Mouse (Mus musculus): ENCODE data around the gene Stpg3. TPM values are rescaled to one million over a fixed set of nuclear protein-coding genes. Genes with fewer than 3 reads are reported as not detected.

The Stpg3 gene
- polyA plus RNA-seq, 1 experiment from 2014 or later: not detected

DNA sequence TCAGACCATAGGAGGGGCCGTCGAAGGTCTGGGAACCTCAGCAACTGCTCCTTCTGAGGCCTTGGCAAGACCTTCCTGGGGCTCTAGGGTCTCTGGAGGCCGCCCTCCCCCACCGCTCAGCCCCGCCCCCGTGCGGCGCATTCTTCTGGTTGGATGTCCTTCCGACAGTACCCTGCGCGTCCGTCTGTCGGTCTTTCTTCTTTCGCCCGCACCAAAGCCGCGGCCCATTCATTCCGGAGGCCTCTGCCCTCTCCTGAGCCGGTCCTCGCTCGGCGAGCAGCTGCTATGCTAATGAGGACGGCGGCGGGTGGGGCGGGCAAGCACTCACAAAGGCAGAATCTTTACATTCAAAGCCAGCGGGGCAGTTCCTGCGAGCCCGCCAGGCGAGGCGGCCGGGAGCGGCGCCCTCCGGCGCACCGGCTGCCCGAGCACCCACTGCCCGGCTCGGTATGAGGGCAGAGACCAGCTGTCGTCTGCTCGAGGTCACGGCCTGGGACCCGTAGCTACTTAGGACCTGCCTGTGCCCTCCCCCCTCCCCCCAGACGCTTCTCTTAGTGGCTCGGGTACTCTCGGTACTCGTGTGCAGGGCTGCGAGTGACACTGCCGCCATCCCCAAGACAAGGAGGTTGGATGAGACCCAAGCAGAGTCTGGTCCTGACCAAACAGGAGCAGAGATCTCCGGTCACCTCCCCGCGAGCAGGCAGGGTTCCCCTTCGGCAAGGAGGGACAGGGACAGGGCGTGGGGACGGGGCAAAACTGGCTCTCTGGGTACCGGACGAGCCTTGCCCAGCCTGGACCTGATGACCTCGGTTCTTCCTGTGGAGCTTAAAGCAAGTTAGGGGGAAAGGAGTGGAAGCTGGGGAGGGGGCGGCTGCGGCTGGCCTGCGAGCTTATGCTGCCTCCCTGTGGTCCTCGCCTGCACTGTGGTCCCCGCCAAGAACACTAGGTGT lies 28.5 kb downstream of the Stpg3 start:
- WGBS: under 1% methylated on average over 64 of the region's 64 CpGs
- Histone ChIP-seq H3K4me1 (peaks cover 22% of the 10 kb centered on the region), H3K27me3 (replicated peaks) (peaks cover 28% of the 10 kb centered on the region)

DNA sequence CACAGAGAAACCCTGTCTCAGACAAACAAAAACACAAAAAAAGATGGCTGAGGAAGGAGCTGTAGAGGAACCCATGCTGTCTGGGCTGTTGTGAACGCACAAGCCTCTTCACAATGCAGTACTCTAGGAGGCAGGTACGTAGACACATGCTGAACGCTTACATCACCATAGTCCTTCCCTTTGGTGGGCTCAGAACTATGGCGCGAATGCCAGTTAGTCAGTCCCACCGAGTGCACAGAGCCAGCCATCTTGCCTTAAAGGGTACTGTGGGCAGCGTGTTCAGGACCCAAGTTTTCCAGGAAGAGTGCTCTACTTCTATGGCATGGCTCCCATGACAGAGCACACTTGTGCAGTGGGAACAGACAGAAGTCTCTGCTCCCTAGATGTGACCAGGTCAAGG lies 29.9 kb downstream of the Stpg3 start:
- no peak overlapping the region for H3K4me3 ChIP-seq (replicated peaks)
- WGBS: 90% methylated on average over 7 of the region's 7 CpGs
- no peak overlapping the region for H3K4me2 ChIP-seq
- ATAC-seq (ENCODE audit: insufficient read depth, low FRiP score, low read depth): no peak
- peaks cover 31% of the 10 kb centered on the region for H3K4me1 ChIP-seq
- no peaks in the 10 kb centered on the region for H3K36me3 ChIP-seq
- H3K9ac ChIP-seq: no peak overlapping the region
- no peaks in the 10 kb centered on the region for H3K9me3 ChIP-seq
- peaks cover 38% of the 10 kb centered on the region for H3K27me3 ChIP-seq (replicated peaks)
- no peak overlapping the region for H3K27ac ChIP-seq

More for the DNA sequence above, 28.5 kb downstream of the Stpg3 start:
- Histone ChIP-seq H3K4me2 (peak overlapping the region; percentile 98), H3K4me3 (replicated peaks) (peak overlapping the region; percentile 53), H3K36me3 (no peaks in the 10 kb centered on the region), H3K9ac (peak overlapping the region; percentile 38; the same call in 1 of the 2 replicates), H3K9me3 (no peaks in the 10 kb centered on the region), H3K27ac (peak overlapping the region; percentile 78)
- ATAC-seq (ENCODE audit: insufficient read depth, low FRiP score, low read depth): peak; percentile 59

- no peak overlapping the region for H3K27ac ChIP-seq
- H3K36me3 ChIP-seq: no peaks in the 10 kb centered on the region
- peaks cover 42% of the 10 kb centered on the region for H3K27me3 ChIP-seq (replicated peaks)
- H3K9me3 ChIP-seq: no peaks in the 10 kb centered on the region
- H3K9ac ChIP-seq: no peak overlapping the region
- no peak overlapping the region for H3K4me3 ChIP-seq (replicated peaks)
- 76% methylated on average over 2 of the region's 2 CpGs for WGBS
- peaks cover 31% of the 10 kb centered on the region for H3K4me1 ChIP-seq
- peak overlapping the region; percentile 94; the same call in 1 of the 2 replicates for H3K4me2 ChIP-seq
- ATAC-seq (ENCODE audit: insufficient read depth, low FRiP score, low read depth): no peak
These were observed 31.1 kb downstream of the Stpg3 start for GRCm38 (mm10) chr2:25183336-25183735.

DNA sequence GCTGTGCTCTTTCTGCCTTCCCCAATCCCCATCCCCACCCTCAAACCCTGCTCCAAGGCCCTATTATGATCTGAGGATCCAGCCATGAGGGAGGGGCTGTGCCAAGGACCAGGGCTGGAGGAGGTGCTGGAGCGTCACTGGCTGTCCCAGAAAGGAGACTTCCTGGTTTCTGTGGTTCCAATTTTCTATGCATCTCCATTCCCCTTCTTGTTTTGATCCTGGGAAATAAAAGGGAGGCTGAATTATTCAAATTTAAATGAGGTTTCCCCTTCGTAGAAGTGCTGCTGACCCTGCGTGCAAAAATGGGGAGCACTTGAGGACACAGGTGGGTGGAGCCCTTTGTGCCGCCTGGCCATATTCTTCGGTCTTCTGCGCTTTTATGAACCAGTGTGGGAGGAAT lies 31.8 kb downstream of the Stpg3 start:
- Histone ChIP-seq H3K4me3 (replicated peaks) (peak overlapping the region; percentile 61), H3K9ac (no peak overlapping the region), H3K9me3 (no peaks in the 10 kb centered on the region), H3K4me2 (peak overlapping the region; percentile 94), H3K4me1 (peaks cover 38% of the 10 kb centered on the region), H3K27me3 (replicated peaks) (peaks cover 47% of the 10 kb centered on the region), H3K27ac (no peak overlapping the region), H3K36me3 (no peaks in the 10 kb centered on the region)
- no peak for ATAC-seq (ENCODE audit: insufficient read depth, low FRiP score, low read depth)
- 21% methylated on average over 6 of the region's 6 CpGs for WGBS

DNA sequence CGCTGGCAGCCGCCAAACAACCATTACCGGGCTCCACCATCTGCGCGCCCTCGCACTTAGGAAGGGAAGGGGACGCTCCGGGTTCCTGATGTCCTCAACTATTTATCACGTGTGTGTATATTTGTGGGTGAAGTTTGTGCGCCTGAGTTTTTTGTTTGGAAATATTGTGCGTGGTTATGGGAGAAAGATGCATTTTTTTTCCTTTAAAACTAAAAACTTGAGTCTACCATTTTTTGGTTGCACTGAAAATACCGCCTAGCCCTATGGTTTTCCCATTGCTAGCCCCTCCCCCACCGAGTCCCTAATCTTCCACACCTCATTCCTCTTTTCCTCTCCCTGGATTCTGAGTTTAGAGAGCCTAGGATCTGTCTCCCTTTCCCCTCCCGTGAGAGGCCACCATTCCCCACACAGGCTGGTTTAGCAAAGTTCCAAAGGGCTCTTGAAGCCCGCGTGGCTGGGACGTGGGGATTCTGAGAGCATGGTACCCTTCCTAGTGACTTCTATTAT lies 32.5 kb downstream of the Stpg3 start:
- Histone ChIP-seq H3K27ac (peak overlapping the region; percentile 94), H3K4me3 (replicated peaks) (peak overlapping the region; percentile 61), H3K9ac (peak overlapping the region; percentile 53), H3K9me3 (no peaks in the 10 kb centered on the region), H3K27me3 (replicated peaks) (peaks cover 47% of the 10 kb centered on the region), H3K4me1 (peaks cover 45% of the 10 kb centered on the region), H3K36me3 (no peaks in the 10 kb centered on the region), H3K4me2 (peak overlapping the region; percentile 94)
- no peak for ATAC-seq (ENCODE audit: insufficient read depth, low FRiP score, low read depth)
- 1% methylated on average over 17 of the region's 17 CpGs for WGBS

GRCm38 (mm10) chr2:25180973-25181890 lies 33.2 kb downstream of the Stpg3 start:
- H3K36me3 ChIP-seq: no peaks in the 10 kb centered on the region
- H3K4me1 ChIP-seq: peaks cover 51% of the 10 kb centered on the region
- peak overlapping the region; percentile 61 for H3K4me3 ChIP-seq (replicated peaks)
- H3K4me2 ChIP-seq: peak overlapping the region; percentile 94
- peaks cover 47% of the 10 kb centered on the region for H3K27me3 ChIP-seq (replicated peaks)
- H3K9ac ChIP-seq: peak overlapping the region; percentile 53
- WGBS: under 1% methylated on average over 100 of the region's 100 CpGs
- H3K9me3 ChIP-seq: no peaks in the 10 kb centered on the region
- H3K27ac ChIP-seq: peak overlapping the region; percentile 94
- ATAC-seq (ENCODE audit: insufficient read depth, low FRiP score, low read depth): peak; percentile 32

GRCm38 (mm10) chr2:25180478-25180903 lies 33.9 kb downstream of the Stpg3 start, which contains the start of gene Nrarp:
Nrarp (plus strand) TSS chr2:25180758.
- Histone ChIP-seq H3K36me3 (no peaks in the 10 kb centered on the region), H3K4me1 (peaks cover 50% of the 10 kb centered on the region), H3K27ac (peak within 1 kb of the TSS; percentile 94), H3K27me3 (replicated peaks) (peaks cover 47% of the 10 kb centered on the region), H3K9ac (peak within 1 kb of the TSS; percentile 53), H3K4me3 (replicated peaks) (peak within 1 kb of the TSS; percentile 61), H3K4me2 (peak within 1 kb of the TSS; percentile 94), H3K9me3 (no peaks in the 10 kb centered on the region)
- WGBS: under 1% methylated on average over 35 of the region's 35 CpGs
- peak; percentile 85 for ATAC-seq (ENCODE audit: insufficient read depth, low FRiP score, low read depth)

DNA sequence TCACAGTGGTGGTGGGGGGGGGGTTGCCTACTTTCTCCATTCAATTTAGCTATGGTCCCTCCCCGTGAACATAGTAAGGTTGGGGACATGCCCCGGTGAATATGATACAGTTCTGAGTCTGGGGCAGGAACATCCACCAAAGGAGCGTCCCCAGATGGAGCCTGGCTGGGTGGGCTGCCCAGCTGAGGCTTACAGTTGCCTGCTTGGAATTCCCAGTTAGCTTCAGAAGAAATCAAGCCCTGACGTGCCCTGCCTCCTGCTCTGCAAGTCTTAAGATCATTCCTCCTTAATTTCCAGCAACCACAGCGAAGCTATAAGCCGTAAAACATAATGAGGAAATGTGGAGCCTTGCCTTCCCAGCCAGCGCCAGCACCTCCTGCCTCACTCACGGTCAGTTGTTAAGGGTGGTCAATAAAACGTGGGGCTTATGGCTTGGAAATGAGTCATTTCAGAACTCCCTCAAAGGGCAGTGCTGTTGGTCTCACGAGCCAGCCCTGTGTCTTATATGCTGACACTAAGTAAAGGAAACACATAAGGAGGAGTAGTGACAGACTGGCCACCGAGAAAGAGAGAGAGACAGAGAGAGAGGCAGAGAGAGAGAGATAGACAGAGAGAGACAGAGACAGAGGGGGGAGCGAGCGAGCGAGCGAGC lies 34.7 kb downstream of the Stpg3 start:
- peaks cover 51% of the 10 kb centered on the region for H3K4me1 ChIP-seq
- H3K36me3 ChIP-seq: no peaks in the 10 kb centered on the region
- H3K9ac ChIP-seq: no peak overlapping the region
- H3K4me2 ChIP-seq: peak overlapping the region; percentile 94
- H3K9me3 ChIP-seq: no peaks in the 10 kb centered on the region
- no peak for ATAC-seq (ENCODE audit: insufficient read depth, low FRiP score, low read depth)
- peaks cover 46% of the 10 kb centered on the region for H3K27me3 ChIP-seq (replicated peaks)
- WGBS: 42% methylated on average over 15 of the region's 15 CpGs
- peak overlapping the region; percentile 65 for H3K27ac ChIP-seq
- peak overlapping the region; percentile 61 for H3K4me3 ChIP-seq (replicated peaks)

DNA sequence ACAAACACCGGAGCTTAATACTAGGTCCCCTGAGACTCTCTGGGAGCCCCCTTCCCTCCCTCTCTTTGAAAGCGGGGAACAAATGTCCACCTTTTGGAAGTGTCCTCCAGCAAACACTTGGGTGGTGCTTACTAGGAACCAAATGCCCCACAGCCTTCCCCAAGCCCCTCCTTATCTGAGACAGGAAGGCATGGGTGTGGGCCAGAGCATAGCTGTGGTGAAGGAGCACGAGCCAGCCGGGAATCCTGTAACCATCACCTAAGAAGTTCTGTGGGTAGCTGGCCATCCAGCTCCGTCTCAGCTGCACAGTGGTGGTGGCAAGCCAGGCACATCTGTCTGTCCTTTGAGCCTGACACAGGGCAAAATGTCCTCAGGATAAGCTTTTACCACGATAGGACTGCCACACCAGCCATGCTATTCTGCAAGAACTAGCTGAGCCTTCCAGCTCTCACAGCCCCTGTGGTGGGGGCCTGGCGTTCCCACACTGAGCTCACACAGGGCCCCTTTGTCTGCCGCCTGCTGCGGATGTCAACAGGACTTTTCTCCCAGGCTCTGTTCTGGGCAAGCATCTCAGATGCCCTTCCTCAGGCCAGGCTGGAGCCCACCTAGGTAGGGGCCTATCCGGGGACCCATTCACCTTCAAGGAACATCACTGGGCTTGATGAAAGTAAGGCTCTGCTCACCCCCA lies 36.0 kb downstream of the Stpg3 start:
- no peak for ATAC-seq (ENCODE audit: insufficient read depth, low FRiP score, low read depth)
- Histone ChIP-seq H3K27ac (peak overlapping the region; percentile 61), H3K4me2 (peak overlapping the region; percentile 19; the same call in 1 of the 2 replicates), H3K9ac (no peak overlapping the region), H3K9me3 (no peaks in the 10 kb centered on the region), H3K27me3 (replicated peaks) (peaks cover 33% of the 10 kb centered on the region), H3K4me1 (peaks cover 54% of the 10 kb centered on the region), H3K4me3 (replicated peaks) (no peak overlapping the region), H3K36me3 (no peaks in the 10 kb centered on the region)
- 30% methylated on average over 10 of the region's 10 CpGs for WGBS

- Histone ChIP-seq H3K36me3 (no peaks in the 10 kb centered on the region), H3K27ac (peak overlapping the region; percentile 61), H3K4me1 (peaks cover 59% of the 10 kb centered on the region), H3K4me2 (no peak overlapping the region), H3K9me3 (no peaks in the 10 kb centered on the region), H3K27me3 (replicated peaks) (peaks cover 29% of the 10 kb centered on the region), H3K4me3 (replicated peaks) (0 out of 2 replicates have a peak overlapping the region, but pooled peaks have one; percentile 0), H3K9ac (no peak overlapping the region)
- WGBS: 11% methylated on average over 6 of the region's 6 CpGs
- peak; percentile 7; the same call in 1 of the 2 replicates for ATAC-seq (ENCODE audit: insufficient read depth, low FRiP score, low read depth)
These were observed 36.8 kb downstream of the Stpg3 start for GRCm38 (mm10) chr2:25177685-25178084.
